Mouse (Mus musculus) hindbrain, embryonic 16.5 days (tissue): ENCODE measurements around the gene Xlr5a. TPM values are rescaled to one million over a fixed set of nuclear protein-coding genes. Genes with fewer than 3 reads are reported as not detected.
"Not testable (repeated sequence)": the region's sequence is repeated elsewhere in the genome, so short reads cannot be mapped to it uniquely, and the experiment has no call there.

ENCODE experiments used
- ATAC-seq: fragments of 200-750 bp; cut with Nextera tagmentation; 2 replicates; pipeline ENCODE4 v1.8.0; 2017; ENCODE audit warnings: moderate TSS enrichment, moderate library complexity
- H3K27ac ChIP-seq: fragments of 300-500 bp; sonication (generic); 2 replicates; pipeline ENCODE4 v1.5.1; 2014; ENCODE audit warnings: low read depth, mild to moderate bottlenecking, control low read depth, low read length, moderate library complexity
- H3K27me3 ChIP-seq: fragments of 300-500 bp; sonication (generic); replicated peaks from 2 replicates; pipeline ENCODE4 v1.6.1; 2014; ENCODE audit warnings: low read length; ENCODE audit not compliant: control insufficient read depth, insufficient read depth
- H3K36me3 ChIP-seq: fragments of 300-500 bp; sonication (generic); 2 replicates; pipeline ENCODE4 v1.6.1; 2014; ENCODE audit warnings: mild to moderate bottlenecking, low read length, moderate library complexity, mixed read lengths; ENCODE audit not compliant: control insufficient read depth, insufficient read depth
- H3K4me1 ChIP-seq: fragments of 300-500 bp; sonication (generic); 2 replicates; pipeline ENCODE4 v1.6.1; 2014; ENCODE audit warnings: low read depth, low read length; ENCODE audit not compliant: control insufficient read depth, insufficient read depth
- H3K4me2 ChIP-seq: fragments of 300-500 bp; sonication (generic); 2 replicates; pipeline ENCODE4 v1.6.1; 2014; ENCODE audit warnings: mild to moderate bottlenecking, low read length, control low read depth, moderate library complexity
- H3K4me3 ChIP-seq: fragments of 300-500 bp; sonication (generic); 2 replicates; pipeline ENCODE4 v1.5.1; 2014; ENCODE audit warnings: mild to moderate bottlenecking, low read length, control low read depth, moderate library complexity
- H3K9ac ChIP-seq: fragments of 300-500 bp; sonication (generic); 2 replicates; pipeline ENCODE4 v1.6.1; 2014; ENCODE audit warnings: low read depth, mild to moderate bottlenecking, control low read depth, low read length, moderate library complexity
- H3K9me3 ChIP-seq: fragments of 300-500 bp; sonication (generic); 2 replicates; pipeline ENCODE4 v1.6.1; 2014; ENCODE audit warnings: mild to moderate bottlenecking, low read length, moderate library complexity; ENCODE audit not compliant: control insufficient read depth
- WGBS: fragments of 180-500 bp; shearing (Covaris S2); extraction: QIAGEN DNeasy Blood & Tissue Kit; methylation state at CpG from one replicate; pipeline ENCODE4 v1.1.7; 2014; 5-methylcytosine and 5-hydroxymethylcytosine counted together
- polyA plus RNA-seq: library from polyadenylated mRNA; unstranded; fragments of >200 nt; fragmentation: Nextera tagmentation; extraction: Ambion mirVana; gene quantifications from 2 replicates; pipeline ENCODE4 v1.2.1, GENCODE M21; 2015

Xlr5a gene
- polyA plus RNA-seq, 1 experiment from 2014 or later: not detected

DNA sequence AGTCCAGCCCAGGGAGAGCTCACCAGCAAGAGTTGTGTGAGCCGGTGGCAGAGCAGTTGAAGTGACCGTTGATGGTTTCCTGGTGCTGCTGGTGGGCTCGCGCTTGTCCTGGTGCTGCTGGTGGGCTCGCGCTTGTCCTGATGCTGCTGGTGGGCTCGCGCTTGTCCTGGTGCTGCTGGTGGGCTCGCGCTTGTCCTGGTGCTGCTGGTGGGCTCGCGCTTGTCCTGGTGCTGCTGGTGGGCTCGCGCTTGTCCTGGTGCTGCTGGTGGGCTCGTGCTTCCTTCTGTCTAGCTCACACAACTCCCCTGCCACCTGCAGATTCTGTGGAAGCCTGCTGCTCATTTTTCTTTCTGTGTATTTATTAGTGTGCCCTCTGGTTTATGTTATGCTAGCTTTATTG is 115.9 kb downstream of the Xlr5a start, which contains the start of gene Spin2d:
TSS of gene Spin2d (minus strand) at position 101 of the 400 bp plus-strand sequence.
- WGBS: 91% methylated on average over 6 of the region's 15 CpGs
- not testable (repeated sequence) for H3K36me3 ChIP-seq, H3K27ac ChIP-seq, H3K4me1 ChIP-seq, H3K27me3 ChIP-seq, ATAC-seq, H3K4me2 ChIP-seq, H3K4me3 ChIP-seq, H3K9me3 ChIP-seq, H3K9ac ChIP-seq

- not testable (repeated sequence) for H3K27me3 ChIP-seq, ATAC-seq, H3K4me2 ChIP-seq, H3K4me1 ChIP-seq, H3K27ac ChIP-seq, H3K4me3 ChIP-seq, H3K36me3 ChIP-seq, H3K9me3 ChIP-seq, H3K9ac ChIP-seq
- WGBS: no CpG with 5 or more reads among the region's 7 CpGs
These were observed 143.4 kb downstream of the Xlr5a start, which contains the start of gene DXBay18 for GRCm38 (mm10) chrX:73149350-73149749. DXBay18 (minus strand) TSS chrX:73149450.

DNA sequence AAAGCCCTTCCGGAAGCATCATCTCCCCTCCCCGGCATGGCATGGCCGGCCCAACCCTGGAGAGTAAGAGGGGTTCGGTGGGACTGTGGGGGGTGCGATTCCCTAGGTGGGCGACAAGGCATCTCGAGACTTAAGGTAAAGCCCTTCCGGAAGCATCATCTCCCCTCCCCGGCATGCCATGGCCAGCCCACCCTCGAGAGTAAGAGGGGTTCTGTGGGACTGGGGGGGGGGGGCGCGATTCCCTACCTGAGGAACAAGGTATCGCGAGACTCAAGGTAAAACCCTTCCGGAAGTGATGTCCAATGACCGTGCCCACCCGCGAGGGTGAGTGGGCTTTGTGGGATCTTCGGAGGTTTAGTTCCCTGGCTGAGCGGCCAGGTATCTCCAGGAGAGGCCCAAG is 144.3 kb downstream of the Xlr5a start, which contains the start of gene Xlr5b:
TSS of gene Xlr5b (plus strand) at position 301 of the 400 bp plus-strand sequence.
- WGBS: no CpG with 5 or more reads among the region's 20 CpGs
- H3K4me2 ChIP-seq, ATAC-seq, H3K4me3 ChIP-seq, H3K27ac ChIP-seq, H3K9ac ChIP-seq, H3K36me3 ChIP-seq, H3K4me1 ChIP-seq, H3K9me3 ChIP-seq, H3K27me3 ChIP-seq: not testable (repeated sequence)

DNA sequence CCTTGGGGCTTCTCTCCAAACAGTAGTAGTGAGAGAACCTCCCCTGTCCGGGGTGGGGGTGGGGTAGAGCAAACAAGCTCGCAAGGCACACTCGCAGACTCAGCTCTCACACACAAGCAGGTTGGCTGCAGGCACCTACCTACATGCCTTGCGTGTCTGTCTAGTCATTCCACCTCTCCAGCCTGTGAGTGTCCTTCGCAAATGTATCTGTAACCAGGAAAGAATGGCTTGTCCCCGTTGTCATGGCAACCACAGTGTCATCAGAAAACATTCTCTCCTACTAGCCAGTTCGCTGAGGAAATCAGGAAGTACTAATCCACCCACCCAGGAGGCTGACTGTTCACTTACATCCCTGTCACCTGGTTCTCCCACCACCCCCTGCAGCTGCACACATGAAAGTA is 149.6 kb downstream of the Xlr5a start:
- not testable (repeated sequence) for H3K4me2 ChIP-seq, H3K4me3 ChIP-seq, H3K9me3 ChIP-seq, H3K9ac ChIP-seq, H3K36me3 ChIP-seq, H3K27ac ChIP-seq, H3K27me3 ChIP-seq, H3K4me1 ChIP-seq
- no CpG with 5 or more reads among the region's 7 CpGs for WGBS
- peak; percentile 88 for ATAC-seq

DNA sequence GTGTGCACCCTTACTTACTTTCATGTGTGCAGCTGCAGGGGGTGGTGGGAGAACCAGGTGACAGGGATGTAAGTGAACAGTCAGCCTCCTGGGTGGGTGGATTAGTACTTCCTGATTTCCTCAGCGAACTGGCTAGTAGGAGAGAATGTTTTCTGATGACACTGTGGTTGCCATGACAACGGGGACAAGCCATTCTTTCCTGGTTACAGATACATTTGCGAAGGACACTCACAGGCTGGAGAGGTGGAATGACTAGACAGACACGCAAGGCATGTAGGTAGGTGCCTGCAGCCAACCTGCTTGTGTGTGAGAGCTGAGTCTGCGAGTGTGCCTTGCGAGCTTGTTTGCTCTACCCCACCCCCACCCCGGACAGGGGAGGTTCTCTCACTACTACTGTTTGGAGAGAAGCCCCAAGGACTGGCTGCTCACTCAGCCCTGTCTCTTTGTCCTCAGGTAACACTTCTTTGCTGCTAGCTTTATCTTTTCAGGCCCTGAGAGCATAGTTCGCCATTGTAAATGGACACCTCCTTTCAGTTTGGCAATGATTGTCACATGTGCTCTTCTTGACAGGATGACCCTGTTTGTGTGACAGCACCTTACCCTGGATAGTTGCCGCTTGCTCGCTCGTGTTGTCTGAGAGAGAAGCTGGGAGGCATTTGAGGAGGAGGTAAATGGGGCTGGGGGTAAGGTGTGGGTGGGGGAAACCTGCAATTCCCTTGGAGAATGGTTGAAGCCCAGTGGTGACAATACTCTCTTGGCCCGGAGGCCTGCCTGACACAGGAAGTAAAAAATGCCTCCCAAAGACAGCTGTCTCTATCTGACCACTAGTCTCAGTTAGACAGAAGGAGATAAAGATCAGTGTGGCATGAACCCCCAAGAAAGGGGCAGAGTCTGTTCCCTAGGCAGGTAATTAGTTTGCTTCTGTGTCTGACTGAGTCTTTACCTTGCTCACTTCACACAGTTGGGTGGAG is 169.6 kb downstream of the Xlr5a start:
- H3K9me3 ChIP-seq, H3K27me3 ChIP-seq, H3K4me1 ChIP-seq, H3K4me2 ChIP-seq, H3K27ac ChIP-seq, H3K9ac ChIP-seq, H3K36me3 ChIP-seq, H3K4me3 ChIP-seq: not testable (repeated sequence)
- ATAC-seq: peak; percentile 92
- WGBS: no CpG with 5 or more reads among the region's 12 CpGs

- no CpG with 5 or more reads among the region's 7 CpGs for WGBS
- H3K9me3 ChIP-seq, ATAC-seq, H3K27me3 ChIP-seq, H3K27ac ChIP-seq, H3K4me1 ChIP-seq, H3K9ac ChIP-seq, H3K4me2 ChIP-seq, H3K4me3 ChIP-seq, H3K36me3 ChIP-seq: not testable (repeated sequence)
These were observed 176.0 kb downstream of the Xlr5a start, which contains the start of gene Gm14685 for GRCm38 (mm10) chrX:73116747-73117146. Gm14685 (plus strand) TSS chrX:73117047.

DNA sequence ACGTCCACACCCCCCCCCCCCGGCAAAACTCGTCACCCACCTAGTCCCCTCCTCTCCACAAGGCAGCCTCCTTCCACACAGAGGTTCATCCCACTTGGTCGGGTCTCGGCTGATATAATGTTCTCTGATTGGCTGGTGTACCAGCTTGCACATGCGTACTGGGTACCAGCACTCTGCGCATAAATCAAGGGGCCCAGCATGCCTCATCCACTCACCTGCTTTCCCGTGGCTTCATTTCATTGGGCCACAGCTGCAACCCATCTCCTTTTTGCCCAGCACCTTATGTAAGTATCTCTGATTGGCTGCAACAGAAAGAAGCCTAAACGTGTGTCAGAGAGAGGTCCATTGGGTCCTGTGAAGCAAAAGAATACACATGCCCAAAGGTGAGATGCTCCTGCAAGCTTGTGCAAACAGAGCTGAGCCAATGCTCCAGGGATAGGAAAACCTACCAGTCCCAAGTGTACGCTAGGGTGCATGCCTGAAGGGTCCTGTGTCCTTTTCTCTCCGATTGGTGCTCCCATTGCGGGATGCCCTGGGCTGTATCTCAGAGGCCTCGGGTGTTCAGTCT is 195.8 kb downstream of the Xlr5a start, which contains the start of gene Xlr3a:
TSS of gene Xlr3a (minus strand) at position 155 of the 568 bp plus-strand sequence.
- H3K4me3 ChIP-seq, H3K36me3 ChIP-seq, H3K27me3 ChIP-seq, ATAC-seq, H3K27ac ChIP-seq, H3K9ac ChIP-seq, H3K9me3 ChIP-seq, H3K4me2 ChIP-seq, H3K4me1 ChIP-seq: not testable (repeated sequence)
- 80% methylated on average over 12 of the region's 13 CpGs for whole genome bisulfite sequencing

DNA sequence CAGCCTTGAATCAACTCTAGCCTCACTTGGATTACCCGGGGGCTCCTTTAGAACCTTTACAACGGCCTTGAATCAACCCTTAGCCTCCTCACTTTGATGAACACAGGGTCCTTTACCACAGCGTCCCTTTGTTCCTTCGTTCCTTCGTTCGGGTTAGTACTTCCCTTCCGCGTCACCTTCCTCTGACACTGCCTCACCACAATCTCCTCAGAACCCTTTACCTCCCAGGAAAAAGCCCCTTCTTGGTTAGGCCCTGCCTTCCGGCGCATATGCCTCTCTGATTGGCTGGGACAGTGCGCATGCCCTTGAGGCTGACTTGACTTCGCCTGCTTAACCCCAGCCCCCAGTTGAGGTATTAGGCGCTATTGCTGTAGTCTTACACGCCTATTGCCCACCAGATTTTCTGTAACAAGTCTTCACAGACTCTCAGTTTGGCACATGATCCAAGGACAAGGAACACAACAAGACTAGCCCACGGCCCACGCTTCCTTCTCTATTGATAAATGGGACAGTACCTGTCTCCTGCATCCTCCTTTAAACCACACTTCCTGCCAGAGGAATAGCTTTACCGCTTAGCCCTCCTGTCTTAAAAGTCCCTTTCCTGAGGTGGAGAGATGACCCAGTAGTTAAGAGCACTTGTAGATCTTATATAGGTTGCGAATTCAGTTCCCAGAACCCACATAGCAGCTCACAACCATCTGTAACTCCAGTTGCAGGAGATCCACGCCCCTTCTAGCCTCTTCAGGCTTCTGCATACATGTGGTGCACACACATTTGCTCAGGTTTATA is 210.3 kb downstream of the Xlr5a start, which contains the start of gene Xlr4a:
TSS of gene Xlr4a (minus strand) at position 212 of the 789 bp plus-strand sequence.
- not testable (repeated sequence) for ATAC-seq, H3K4me2 ChIP-seq, H3K9me3 ChIP-seq, H3K27me3 ChIP-seq, H3K9ac ChIP-seq, H3K36me3 ChIP-seq, H3K4me1 ChIP-seq, H3K4me3 ChIP-seq, H3K27ac ChIP-seq
- WGBS: 83% methylated on average over 18 of the region's 19 CpGs
